Comparison of ENCODE assay signal across 8 mouse cellular contexts in the genomic region with DNA sequence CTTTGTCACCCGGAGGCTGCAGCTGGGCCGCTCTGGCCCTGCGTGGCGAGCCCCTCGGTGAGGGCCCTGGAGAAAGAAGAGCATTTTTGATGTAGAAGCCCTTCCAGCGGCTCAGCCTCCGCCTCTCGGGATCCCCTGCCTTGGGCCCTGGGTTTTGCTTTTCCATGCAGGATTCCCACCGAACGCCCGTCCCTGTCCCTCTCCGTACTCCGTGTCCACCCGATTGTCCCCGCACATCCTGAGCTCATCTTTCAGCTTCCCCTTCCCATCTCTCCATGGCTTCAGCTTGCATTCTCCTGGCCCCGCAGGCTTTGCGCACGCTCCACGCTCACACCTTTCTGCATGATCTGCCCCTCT. TPM values are rescaled to one million over a fixed set of nuclear protein-coding genes. Genes with fewer than 3 reads are reported as not detected.
A peak's percentile ranks its signal among the peaks of the same experiment; 100 is the strongest.
DNase-seq lines count a peak whose midpoint lies in the region; ATAC-seq and TF ChIP-seq lines count a peak whose summit lies in the region.

No protein-coding gene starts in this region.

- under 1% methylated on average over 19 of the region's 19 CpGs for WGBS in embryonic facial prominence, embryonic 11.5 days
- WGBS in intestine, embryonic 14.5 days: 0% methylated on average over 19 of the region's 19 CpGs

- H3K4me3 ChIP-seq in left cerebral cortex, adult 2 months: peak overlapping the region; percentile 97
- peak overlapping the region; percentile 85 for H3K4me3 ChIP-seq in embryonic facial prominence, embryonic 11.5 days (ENCODE audit: low read depth, low read length)
- H3K4me3 ChIP-seq in intestine, embryonic 14.5 days (ENCODE audit: low read depth, low read length): peak overlapping the region; percentile 63

- no peaks in the 10 kb centered on the region for H3K9me3 ChIP-seq in embryonic facial prominence, embryonic 11.5 days (replicated peaks; ENCODE audit: control insufficient read depth, low read length)
- H3K9me3 ChIP-seq in intestine, embryonic 14.5 days (ENCODE audit: control insufficient read depth, low read length): no peaks in the 10 kb centered on the region

- H3K36me3 ChIP-seq in embryonic facial prominence, embryonic 11.5 days (replicated peaks; ENCODE audit: control insufficient read depth, insufficient read depth, low read depth, low read length): no peaks in the 10 kb centered on the region
- peaks cover 29% of the 10 kb centered on the region for H3K36me3 ChIP-seq in intestine, embryonic 14.5 days (ENCODE audit: control insufficient read depth, insufficient read depth, low read length)

- H3K9ac ChIP-seq in embryonic facial prominence, embryonic 11.5 days (replicated peaks; ENCODE audit: low read length): peak overlapping the region; percentile 86
- peak overlapping the region; percentile 78 for H3K9ac ChIP-seq in intestine, embryonic 14.5 days (ENCODE audit: low read length)

- no peak; the same call in 1 of the 2 replicates for ATAC-seq in embryonic facial prominence, embryonic 11.5 days (replicated peaks; ENCODE audit: insufficient number of reproducible peaks, low FRiP score, low TSS enrichment, low read depth)
- no peak; the same call in 1 of the 2 replicates for ATAC-seq in intestine, embryonic 14.5 days (replicated peaks; ENCODE audit: low FRiP score, low TSS enrichment, low read depth)
- peak; percentile 33 for ATAC-seq in monocyte, adult 5-6 weeks (replicated peaks; ENCODE audit: insufficient number of reproducible peaks, low FRiP score, low TSS enrichment, poor library complexity, severe bottlenecking)

- peak overlapping the region; percentile 58 for H3K4me2 ChIP-seq in embryonic facial prominence, embryonic 11.5 days (ENCODE audit: low read depth, low read length)
- H3K4me2 ChIP-seq in intestine, embryonic 14.5 days (ENCODE audit: low read length): peak overlapping the region; percentile 80

- peaks cover 2% of the 10 kb centered on the region; the same call in 1 of the 2 replicates for H3K4me1 ChIP-seq in embryonic facial prominence, embryonic 11.5 days (ENCODE audit: control insufficient read depth, insufficient read depth, low read length)
- H3K4me1 ChIP-seq in intestine, embryonic 14.5 days (replicated peaks; ENCODE audit: control insufficient read depth, insufficient read depth, low read length): peaks cover 14% of the 10 kb centered on the region

- no peak for TF ChIP-seq CTCF in left cerebral cortex, adult 2 months (IDR thresholded peaks at IDR 0.05)

- H3K27ac ChIP-seq in left cerebral cortex, adult 2 months: peak overlapping the region; percentile 96
- H3K27ac ChIP-seq in embryonic facial prominence, embryonic 11.5 days (replicated peaks; ENCODE audit: low read depth, low read length): peak overlapping the region; percentile 47; the same call in 1 of the 2 replicates
- peak overlapping the region; percentile 66 for H3K27ac ChIP-seq in intestine, embryonic 14.5 days (ENCODE audit: low read depth)

- DNase-seq in left cerebral cortex, adult 2 months (ENCODE audit: extremely low spot score in 1 of 2, low spot score in 2 of 2): no peak
- DNase-seq in left cerebral cortex, adult 11 months (ENCODE audit: low spot score): no peak
- no peak for DNase-seq in embryonic facial prominence, embryonic 11.5 days (ENCODE audit: low spot score)
- no peak for DNase-seq in intestine, embryonic 14.5 days (ENCODE audit: low spot score)
- DNase-seq in thymus, postnatal 14 days: no peak
- DNase-seq in cerebellum, postnatal 4 days (ENCODE audit: low spot score in 2 of 2): no peak
- DNase-seq in ovary, postnatal 14 days (ENCODE audit: low spot score): no peak

- H3K27me3 ChIP-seq in embryonic facial prominence, embryonic 11.5 days (ENCODE audit: control insufficient read depth, insufficient read depth, low read length): no peaks in the 10 kb centered on the region
- H3K27me3 ChIP-seq in intestine, embryonic 14.5 days (replicated peaks; ENCODE audit: control insufficient read depth, insufficient read depth, low read length): no peaks in the 10 kb centered on the region

- intact Hi-C loops in left cerebral cortex, adult 2 months (cut with DNase I): loop anchor here (2.0 to 5.0 kb wide), 2 partner anchors 26 to 213 kb away; a partner anchor contains a TSS

RNA-seq across cellular contexts. Expression of a gene that starts 0.3 kb away (rescaled TPM):
- 10 to 100 TPM; 59.6 to 62.1 TPM for total RNA-seq in left cerebral cortex, adult 2 months (2021)
- 37.2 and 40.1 TPM in 2 replicates for polyA plus RNA-seq in embryonic facial prominence, embryonic 11.5 days (2014; fragmentation: Nextera tagmentation; extraction: Ambion mirVana)
- 38.5 and 40.1 TPM in 2 replicates for polyA plus RNA-seq in intestine, embryonic 14.5 days (2014; fragmentation: Nextera tagmentation; extraction: Ambion mirVana)
- total RNA-seq in monocyte, adult 5-6 weeks (2017): 12.8 to 20.7 TPM (median 13.0 TPM) in 3 replicates

RNA-seq across cellular contexts. Expression of a gene that starts 26.1 kb away (rescaled TPM):
- total RNA-seq in left cerebral cortex, adult 2 months (2021): 10 to 100 TPM; 35.3 to 36.3 TPM
- 23.0 and 24.8 TPM in 2 replicates for polyA plus RNA-seq in embryonic facial prominence, embryonic 11.5 days (2014; fragmentation: Nextera tagmentation; extraction: Ambion mirVana)
- 11.3 and 13.5 TPM in 2 replicates for polyA plus RNA-seq in intestine, embryonic 14.5 days (2014; fragmentation: Nextera tagmentation; extraction: Ambion mirVana)
- total RNA-seq in monocyte, adult 5-6 weeks (2017): 3.4 to 4.2 TPM (median 3.6 TPM) in 3 replicates

RNA-seq across cellular contexts. Expression of a gene that starts 44.3 kb away (rescaled TPM):
- 10 to 100 TPM; 60.0 to 70.8 TPM for total RNA-seq in left cerebral cortex, adult 2 months (2021)
- polyA plus RNA-seq in embryonic facial prominence, embryonic 11.5 days (2014; fragmentation: Nextera tagmentation; extraction: Ambion mirVana): 18.3 and 18.8 TPM in 2 replicates
- 17.6 and 20.6 TPM in 2 replicates for polyA plus RNA-seq in intestine, embryonic 14.5 days (2014; fragmentation: Nextera tagmentation; extraction: Ambion mirVana)
- total RNA-seq in monocyte, adult 5-6 weeks (2017): 5.1 to 17.3 TPM (median 9.7 TPM) in 3 replicates

RNA-seq across cellular contexts. Expression of a gene that starts 47.2 kb away (rescaled TPM):
- not detected for total RNA-seq in left cerebral cortex, adult 2 months (2021)
- 0.08 and 0.14 TPM in 2 replicates for polyA plus RNA-seq in embryonic facial prominence, embryonic 11.5 days (2014; fragmentation: Nextera tagmentation; extraction: Ambion mirVana)
- not detected in 2 replicates for polyA plus RNA-seq in intestine, embryonic 14.5 days (2014; fragmentation: Nextera tagmentation; extraction: Ambion mirVana)
- total RNA-seq in monocyte, adult 5-6 weeks (2017): 0.49 TPM in 1 of 3 replicates, not detected in the others
